Mouse (Mus musculus): ENCODE measurements around the gene Gm3739. TPM values are rescaled to one million over a fixed set of nuclear protein-coding genes. Genes with fewer than 3 reads are reported as not detected.
A peak's percentile ranks its signal among the peaks of the same experiment; 100 is the strongest.
"Not testable (repeated sequence)": the region's sequence is repeated elsewhere in the genome, so short reads cannot be mapped to it uniquely, and the experiment has no call there.

Gene Gm3739
- polyA plus RNA-seq (2015; fragmentation: Nextera tagmentation; extraction: Ambion mirVana), result 6.7 and 7.1 TPM in 2 replicates

GRCm38 (mm10) chr14:7314661-7315060 is at the start of gene Gm3739:
Gene Gm3739 (minus strand): TSS chr14:7315049.
- Histone ChIP-seq H3K4me2 (peak within 1 kb of the TSS; percentile 58), H3K27ac (replicated peaks) (peak within 1 kb of the TSS; percentile 79), H3K4me3 (peak within 1 kb of the TSS; percentile 53), H3K9ac (peak within 1 kb of the TSS; percentile 60)
- ATAC-seq (ENCODE audit: low FRiP score, low read depth); H3K27me3 ChIP-seq; H3K4me1 ChIP-seq (replicated peaks); H3K36me3 ChIP-seq; H3K9me3 ChIP-seq: not testable (repeated sequence)
- WGBS, result 0% methylated on average over 23 of the region's 35 CpGs

DNA sequence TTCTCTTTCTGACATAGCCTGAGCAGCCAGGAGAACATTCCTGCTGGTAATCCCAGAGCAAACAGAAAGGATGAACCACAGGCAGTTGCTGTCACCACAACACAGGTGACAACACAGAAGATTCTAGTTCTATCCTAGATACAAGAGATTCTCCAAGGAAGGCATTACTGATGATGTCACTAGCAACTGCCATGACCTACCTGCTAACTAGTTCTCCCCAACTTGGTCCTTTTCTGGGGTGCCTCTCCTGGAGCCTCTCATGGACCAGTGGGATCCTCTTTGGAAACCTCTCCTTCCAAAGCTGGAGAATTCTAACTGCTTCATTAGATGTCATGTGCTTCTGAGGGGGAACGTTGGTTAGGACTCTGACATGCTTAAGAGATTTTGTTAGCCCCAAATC is 17.4 kb upstream of the Gm3739 start, which contains the start of gene Gm5797:
Gm5797 (minus strand) TSS at position 101 of the 400 bp plus-strand sequence.
- not testable (repeated sequence) for H3K27ac ChIP-seq (replicated peaks); H3K27me3 ChIP-seq; H3K4me2 ChIP-seq; ATAC-seq (ENCODE audit: low FRiP score, low read depth); H3K9me3 ChIP-seq; H3K4me1 ChIP-seq (replicated peaks); H3K9ac ChIP-seq; H3K4me3 ChIP-seq; H3K36me3 ChIP-seq
- WGBS, result no CpG with 5 or more reads among the region's 1 CpGs

DNA sequence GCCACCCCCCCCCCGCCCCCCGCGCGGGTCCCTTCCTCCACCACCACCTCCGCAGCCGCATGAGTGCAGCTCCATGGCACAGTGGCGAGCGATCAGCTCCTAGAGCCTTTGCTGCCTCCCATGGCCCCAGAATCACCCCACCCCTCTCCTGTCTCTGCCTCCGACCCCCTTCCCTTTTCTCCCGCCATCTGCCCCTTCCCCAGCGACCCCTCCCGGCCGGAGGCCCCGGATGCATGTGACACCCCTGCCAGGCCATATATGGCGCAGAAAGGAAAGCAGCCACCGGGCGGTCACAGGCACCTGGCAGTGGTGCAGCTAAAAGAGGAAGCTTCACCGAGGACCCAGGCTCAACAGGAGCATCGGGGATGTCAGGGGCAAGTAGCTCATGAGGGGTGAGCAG is 244 bp upstream of the Gm3739 start:
- ATAC-seq (ENCODE audit: low FRiP score, low read depth), result 0 out of 2 replicates have a peak, but pooled peaks have one; percentile 19
- Histone ChIP-seq H3K27ac (replicated peaks) (peak overlapping the region; percentile 79), H3K4me2 (peak overlapping the region; percentile 58), H3K4me3 (peak overlapping the region; percentile 53), H3K9ac (peak overlapping the region; percentile 60)
- 2% methylated on average over 18 of the region's 19 CpGs for WGBS
- H3K27me3 ChIP-seq; H3K36me3 ChIP-seq; H3K4me1 ChIP-seq (replicated peaks); H3K9me3 ChIP-seq: not testable (repeated sequence)

DNA sequence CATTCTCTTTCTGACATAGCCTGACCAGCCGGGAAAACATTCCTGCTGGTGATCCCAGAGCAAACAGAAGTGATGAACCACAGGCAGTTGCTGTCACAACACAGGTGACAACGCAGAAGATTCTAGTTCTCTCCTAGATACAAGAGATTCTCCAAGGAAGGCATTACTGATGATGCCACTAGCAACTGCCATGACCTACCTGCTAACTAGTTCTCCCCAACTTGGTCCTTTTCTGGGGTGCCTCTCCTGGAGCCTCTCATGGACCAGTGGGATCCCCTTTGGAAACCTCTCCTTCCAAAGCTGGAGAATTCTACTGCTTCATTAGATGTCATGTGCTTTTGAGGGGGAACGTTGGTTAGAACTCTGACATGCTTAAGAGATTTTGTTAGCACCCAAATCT is 50.2 kb downstream of the Gm3739 start, which contains the start of gene Gm3727:
Gm3727 (minus strand) TSS at position 101 of the 400 bp plus-strand sequence.
- not testable (repeated sequence) for H3K27ac ChIP-seq (replicated peaks); H3K4me1 ChIP-seq (replicated peaks); H3K4me2 ChIP-seq; H3K9ac ChIP-seq; H3K27me3 ChIP-seq; ATAC-seq (ENCODE audit: low FRiP score, low read depth); H3K9me3 ChIP-seq; H3K36me3 ChIP-seq; H3K4me3 ChIP-seq
- WGBS, result 84% methylated on average over 3 of the region's 3 CpGs

Other genes starting within 250 kb of the Gm3739 start
- 6.5 and 7.4 TPM in 2 replicates for gene Gm3696, start 214.4 kb downstream of the Gm3739 start, polyA plus RNA-seq (2015; fragmentation: Nextera tagmentation; extraction: Ambion mirVana)
- not detected in 2 replicates for gene Gm6676, start 189.6 kb downstream of the Gm3739 start, polyA plus RNA-seq (2015; fragmentation: Nextera tagmentation; extraction: Ambion mirVana)
- 11.0 and 11.3 TPM in 2 replicates for gene Gm3512, start 140.5 kb downstream of the Gm3739 start, polyA plus RNA-seq (2015; fragmentation: Nextera tagmentation; extraction: Ambion mirVana)
- gene Gm16434, start 120.5 kb downstream of the Gm3739 start, polyA plus RNA-seq (2015; fragmentation: Nextera tagmentation; extraction: Ambion mirVana), result not detected in 2 replicates
- not detected in 2 replicates for gene Gm3727, start 50.3 kb downstream of the Gm3739 start, polyA plus RNA-seq (2015; fragmentation: Nextera tagmentation; extraction: Ambion mirVana)
- gene Gm5797, start 17.3 kb upstream of the Gm3739 start, polyA plus RNA-seq (2015; fragmentation: Nextera tagmentation; extraction: Ambion mirVana), result not detected in 2 replicates
- gene Gm8374, start 50.1 kb upstream of the Gm3739 start, polyA plus RNA-seq (2015; fragmentation: Nextera tagmentation; extraction: Ambion mirVana), result not detected in 2 replicates
- 0.13 TPM in 1 of 2 replicates, not detected in the other for gene Gm3755, start 135.9 kb upstream of the Gm3739 start, polyA plus RNA-seq (2015; fragmentation: Nextera tagmentation; extraction: Ambion mirVana)
- 16.2 and 17.3 TPM in 2 replicates for gene Gm3752, start 168.7 kb upstream of the Gm3739 start, polyA plus RNA-seq (2015; fragmentation: Nextera tagmentation; extraction: Ambion mirVana)

Measured in hindbrain, embryonic 15.5 days (tissue).